Mouse (Mus musculus) splenic B cell, adult 2 months (primary cell): Measurements from ENCODE around the gene Prrc2b.
A peak's percentile ranks its signal among the peaks of the same experiment; 100 is the strongest.

Experiments
- DNase-seq: peaks from one replicate; pipeline ENCODE4 v3.0.0-alpha.2; 2011; ENCODE audit warnings: low read depth, low spot score
- H3K27me3 ChIP-seq: 2 replicates; pipeline ENCODE4 v1.6.1; 2012; ENCODE audit warnings: mild to moderate bottlenecking, low read length, moderate library complexity, mixed read lengths; ENCODE audit not compliant: control insufficient read depth, poor library complexity, insufficient read depth, severe bottlenecking
- H3K36me3 ChIP-seq: 2 replicates; pipeline ENCODE4 v1.6.1; 2012; ENCODE audit warnings: mild to moderate bottlenecking, low read length, moderate library complexity, mixed read lengths; ENCODE audit not compliant: control insufficient read depth, poor library complexity, insufficient read depth, severe bottlenecking

Prrc2b gene

DNA sequence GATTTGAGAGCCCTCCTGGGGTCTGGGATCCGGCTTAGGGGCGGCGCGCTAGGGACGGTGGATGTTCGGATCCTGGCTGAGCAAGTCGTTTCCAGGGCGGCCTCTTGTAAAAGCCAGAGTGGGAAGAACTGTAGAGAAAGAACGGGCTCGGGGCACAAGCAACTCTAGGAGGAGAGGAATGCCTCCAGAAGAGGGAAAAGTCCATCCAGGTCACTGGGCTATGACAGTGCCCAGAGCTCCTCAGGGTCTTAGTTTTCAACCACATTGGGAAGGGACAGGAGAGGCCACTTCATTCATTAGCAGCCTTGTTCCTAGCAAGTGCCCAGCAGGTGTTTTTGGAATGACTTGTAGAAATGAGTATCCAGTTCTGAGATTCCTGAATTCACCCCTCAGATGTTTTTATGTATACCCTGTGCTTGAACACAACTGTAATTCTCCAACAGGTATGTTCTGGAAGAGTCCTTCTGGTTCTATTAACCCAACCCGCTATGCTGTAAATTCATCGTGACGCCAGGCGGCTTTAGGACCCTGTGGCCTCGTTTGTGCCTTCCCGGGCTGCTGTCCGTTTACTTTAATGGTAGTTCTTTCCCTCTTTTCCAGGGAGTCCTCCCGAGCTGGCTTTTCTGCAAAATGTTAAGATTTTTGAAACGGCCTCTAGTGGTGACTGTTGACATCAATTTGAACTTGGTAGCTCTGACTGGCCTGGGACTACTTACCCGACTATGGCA is 86.0 kb downstream of the Prrc2b start:
- DNase-seq = peak; percentile 61
- Histone ChIP-seq H3K36me3 (no peaks in the 10 kb centered on the region; the same call in 1 of the 2 replicates), H3K27me3 (no peaks in the 10 kb centered on the region)

DNA sequence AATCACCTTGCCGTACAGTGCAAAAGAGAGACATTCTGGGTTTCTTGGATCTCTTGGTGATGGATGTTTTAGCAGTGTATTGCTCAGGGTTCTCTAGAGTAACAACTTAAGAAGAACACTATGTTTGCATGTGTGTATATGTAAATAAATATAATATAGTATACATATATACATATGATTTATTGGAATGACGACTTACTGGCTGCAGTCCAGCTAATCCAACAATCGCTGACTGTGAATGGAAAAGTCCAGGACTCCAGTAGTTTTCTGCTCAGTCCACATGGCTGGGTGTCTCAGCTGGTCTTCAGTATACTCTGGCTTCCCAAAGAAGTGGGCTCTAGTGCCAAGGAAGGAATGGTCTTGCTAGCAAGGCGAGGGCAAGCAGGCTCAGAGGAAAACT is 86.7 kb downstream of the Prrc2b start:
- H3K36me3 ChIP-seq = no peaks in the 10 kb centered on the region; the same call in 1 of the 2 replicates
- H3K27me3 ChIP-seq = no peaks in the 10 kb centered on the region
- DNase-seq = no peak

DNA sequence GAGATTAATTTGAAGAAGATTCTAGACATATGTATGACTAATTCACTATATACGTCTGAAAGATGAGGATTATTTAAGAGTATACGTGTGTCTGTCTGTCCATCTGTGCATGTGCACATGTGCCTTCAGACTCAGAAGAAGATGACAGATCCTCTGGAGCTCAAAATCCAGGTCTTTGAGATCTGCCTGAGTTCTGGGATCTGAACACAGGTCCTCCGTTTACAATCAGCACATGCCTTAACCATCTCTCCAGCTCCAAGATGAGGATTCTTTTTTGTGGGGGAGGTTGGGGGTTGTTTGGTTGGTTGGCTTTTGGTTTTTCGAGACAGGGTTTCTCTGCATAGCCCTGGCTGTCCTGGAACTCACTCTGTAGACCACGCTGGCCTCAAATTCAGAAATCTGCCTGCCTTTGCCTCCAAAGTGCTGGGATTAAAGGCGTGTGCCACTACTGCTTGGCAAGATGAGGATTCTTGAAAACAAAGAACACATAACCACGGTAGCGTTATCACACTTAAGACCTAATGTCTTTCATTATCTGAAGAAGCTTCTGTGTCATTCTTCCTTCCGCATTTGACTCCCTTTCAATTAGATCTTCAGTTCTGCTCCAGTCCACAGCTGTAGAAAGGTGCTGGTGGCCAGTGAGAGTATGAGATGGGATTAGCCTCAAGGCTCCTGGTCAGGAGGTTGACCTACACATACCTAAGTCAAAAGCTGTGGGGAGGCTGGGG is 88.0 kb downstream of the Prrc2b start:
- no peaks in the 10 kb centered on the region; the same call in 1 of the 2 replicates for H3K36me3 ChIP-seq
- H3K27me3 ChIP-seq = no peaks in the 10 kb centered on the region
- no peak for DNase-seq

DNA sequence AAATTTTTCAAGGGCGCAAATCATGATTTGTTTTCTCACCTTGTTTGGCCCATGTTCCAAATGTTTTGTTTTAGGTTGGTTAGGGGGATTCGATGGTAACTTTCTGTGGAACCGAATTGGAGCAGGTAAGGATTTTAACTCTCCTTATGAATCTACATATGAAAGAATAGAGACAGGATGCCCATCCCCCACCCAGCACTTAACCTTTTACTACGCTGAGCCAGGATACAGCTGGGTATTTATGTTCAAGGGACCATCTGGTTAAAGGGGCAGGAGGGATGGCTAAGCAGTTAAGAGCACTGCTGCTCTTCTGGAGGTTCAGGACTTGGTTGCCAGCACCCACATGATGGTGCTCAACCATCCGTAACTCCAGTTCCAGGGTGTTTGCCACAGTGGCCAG is 89.7 kb downstream of the Prrc2b start:
- Histone ChIP-seq H3K27me3 (no peaks in the 10 kb centered on the region), H3K36me3 (no peaks in the 10 kb centered on the region; the same call in 1 of the 2 replicates)
- no peak for DNase-seq

DNA sequence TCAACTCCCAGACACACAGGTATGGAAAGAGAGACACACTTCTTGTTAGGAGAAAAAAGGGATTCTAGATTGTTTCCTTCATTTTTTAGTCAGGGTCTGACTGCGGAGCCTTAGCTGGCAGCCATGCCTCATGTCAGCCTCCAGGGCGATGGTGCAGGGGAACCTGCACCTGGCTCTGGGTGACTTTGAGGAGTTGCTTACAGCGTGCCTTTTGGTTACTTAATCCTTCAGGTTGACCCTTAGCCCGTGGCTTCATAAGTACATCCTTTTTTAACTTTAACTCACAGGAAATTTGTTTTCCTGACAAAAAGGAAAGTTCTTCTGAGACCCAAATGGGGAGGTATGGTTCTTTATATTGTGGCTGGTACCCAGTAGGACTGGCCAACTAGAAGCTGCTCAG is 92.1 kb downstream of the Prrc2b start:
- Histone ChIP-seq H3K27me3 (no peaks in the 10 kb centered on the region), H3K36me3 (no peaks in the 10 kb centered on the region; the same call in none of the 2 replicates)
- no peak for DNase-seq

DNA sequence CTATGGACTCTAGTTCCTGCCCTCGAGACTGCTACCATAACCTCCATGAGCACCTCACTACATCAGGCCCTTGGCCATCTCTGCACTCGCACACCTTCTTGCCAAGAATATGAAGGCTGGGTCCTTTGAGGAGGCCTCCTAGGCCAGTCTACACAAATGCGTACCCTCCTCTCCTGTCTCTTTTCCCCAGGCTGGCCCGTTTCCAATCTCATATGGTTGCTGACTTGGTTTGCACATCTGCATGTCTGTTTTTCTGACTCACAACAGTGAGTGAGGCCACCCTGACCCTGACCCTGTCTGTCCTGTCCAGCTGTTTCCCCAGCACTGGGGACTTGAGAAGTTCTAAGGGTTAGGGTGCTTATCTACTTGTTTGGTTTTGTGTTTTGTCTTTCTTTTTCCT is 95.9 kb downstream of the Prrc2b start:
- Histone ChIP-seq H3K36me3 (no peaks in the 10 kb centered on the region; the same call in none of the 2 replicates), H3K27me3 (no peaks in the 10 kb centered on the region)
- DNase-seq = no peak

DNA sequence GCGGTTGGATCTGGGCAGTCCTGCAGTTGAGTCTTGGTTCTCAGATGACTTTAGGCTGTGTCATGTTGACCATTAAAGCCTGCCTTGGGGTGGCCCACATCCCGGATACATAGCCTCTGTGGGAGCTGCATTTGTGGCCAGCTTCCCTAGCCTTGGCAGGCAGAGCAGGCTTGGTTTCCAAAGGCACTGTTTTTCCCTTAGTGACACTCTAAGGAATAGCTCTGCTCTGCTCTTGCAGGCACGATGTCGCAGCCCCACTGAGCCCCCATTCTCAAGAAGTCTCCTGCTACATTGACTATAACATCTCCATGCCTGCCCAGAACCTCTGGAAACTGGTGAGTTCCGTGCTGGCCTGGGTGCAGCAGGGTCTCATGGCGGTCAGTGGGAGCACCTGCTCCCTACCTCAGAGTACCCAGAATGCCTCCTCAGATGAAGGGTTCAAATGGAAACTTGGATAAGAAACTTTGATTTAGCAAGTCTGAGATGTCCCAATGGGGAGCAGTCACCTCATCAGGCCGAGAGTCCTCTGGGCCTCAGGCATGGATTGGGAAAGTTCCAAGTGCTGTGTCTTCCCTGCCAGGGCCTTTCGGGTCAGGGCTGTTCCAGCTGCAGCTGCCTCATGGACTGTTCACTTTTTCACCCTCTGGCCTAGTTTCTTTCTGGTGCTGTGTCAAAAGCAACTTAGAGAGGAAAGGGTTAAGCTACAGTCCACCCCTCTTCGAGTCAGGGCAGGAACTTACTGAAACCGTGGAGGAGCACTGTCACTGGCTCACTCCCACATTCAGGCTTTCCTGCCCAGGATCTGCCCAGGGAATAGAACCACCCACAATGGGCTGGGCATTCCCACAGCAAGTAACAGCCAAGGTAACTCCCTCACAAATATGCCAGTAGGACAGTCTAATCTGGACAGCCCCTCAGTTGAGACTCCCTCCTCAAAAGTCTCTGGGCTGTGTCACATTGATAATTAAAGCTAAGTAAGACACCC is 97.8 kb downstream of the Prrc2b start:
- no peaks in the 10 kb centered on the region for H3K27me3 ChIP-seq
- no peaks in the 10 kb centered on the region; the same call in none of the 2 replicates for H3K36me3 ChIP-seq
- DNase-seq = no peak

DNA sequence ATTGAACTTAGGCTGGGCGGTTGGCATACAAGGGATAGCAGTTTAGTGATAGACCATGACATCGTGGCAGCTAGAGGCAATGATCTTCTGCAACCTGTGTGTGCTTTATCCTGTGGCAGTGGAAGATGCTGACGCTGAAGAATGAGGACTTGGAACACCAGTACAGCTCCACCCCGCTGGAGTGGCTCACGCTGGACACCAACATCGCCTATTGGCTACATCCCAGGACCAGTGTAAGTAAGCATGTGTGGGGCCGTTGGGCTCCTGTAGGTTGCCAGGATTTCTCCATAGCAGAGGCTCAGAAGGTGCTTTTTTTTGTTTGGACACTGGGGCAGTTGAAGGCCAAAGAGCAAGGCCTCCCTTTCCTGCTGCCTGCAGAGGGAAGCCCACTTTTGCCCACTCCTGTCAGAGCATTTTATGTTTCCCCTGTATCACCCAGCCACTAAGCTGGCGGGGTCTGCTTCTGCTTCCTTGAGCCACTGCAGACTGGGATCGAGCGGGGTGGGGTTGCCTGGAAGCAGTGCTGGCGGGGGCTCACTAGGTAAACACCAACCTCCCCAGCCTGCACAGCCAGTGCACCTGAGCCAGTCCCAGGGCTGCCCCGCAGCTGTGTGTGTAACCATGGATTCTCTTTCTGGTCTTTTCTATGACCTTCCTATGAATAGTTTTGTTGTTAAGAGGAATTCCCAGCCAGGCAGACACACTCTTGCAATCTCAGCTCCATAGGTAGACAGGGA is 101.1 kb downstream of the Prrc2b start:
- Histone ChIP-seq H3K36me3 (no peaks in the 10 kb centered on the region; the same call in 1 of the 2 replicates), H3K27me3 (no peaks in the 10 kb centered on the region)
- no peak for DNase-seq

DNA sequence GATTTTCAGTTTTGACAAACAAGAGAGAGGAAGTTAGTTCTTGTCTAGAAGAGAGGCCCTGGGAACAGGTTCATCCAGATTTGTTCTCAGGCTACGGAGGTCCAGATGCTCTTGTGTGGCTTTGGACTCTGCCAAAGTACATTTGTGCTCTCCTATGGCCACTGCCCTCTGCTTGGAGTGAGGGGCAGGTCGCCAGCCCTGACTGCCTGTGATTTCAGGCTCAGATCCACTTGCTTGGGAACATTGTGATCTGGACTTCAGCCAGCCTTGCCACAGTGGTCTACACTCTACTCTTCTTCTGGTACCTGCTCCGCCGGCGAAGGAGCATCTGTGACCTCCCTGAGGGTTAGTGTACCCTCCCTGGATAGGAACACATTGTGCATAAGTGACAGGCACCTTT is 101.8 kb downstream of the Prrc2b start:
- DNase-seq = no peak
- Histone ChIP-seq H3K27me3 (no peaks in the 10 kb centered on the region), H3K36me3 (no peaks in the 10 kb centered on the region)

DNA sequence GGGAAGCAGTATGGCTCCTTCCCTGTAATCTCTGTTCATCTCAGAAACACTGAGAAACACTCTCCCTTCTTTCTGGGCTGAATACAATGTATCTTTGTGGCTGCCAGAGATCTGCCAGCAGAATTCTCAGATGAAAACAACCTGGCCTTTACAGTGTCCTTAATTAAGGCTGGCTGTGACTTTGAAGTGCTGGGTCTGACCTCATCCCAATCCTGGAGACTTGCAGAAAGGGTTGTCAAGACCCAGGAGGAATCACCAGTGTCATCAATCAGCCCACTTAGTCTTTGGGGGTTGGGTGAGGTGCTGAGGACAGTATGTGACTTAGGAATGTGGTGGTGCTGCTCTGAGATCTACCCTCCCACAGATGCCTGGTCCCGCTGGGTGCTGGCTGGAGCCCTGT is 102.5 kb downstream of the Prrc2b start:
- Histone ChIP-seq H3K36me3 (no peaks in the 10 kb centered on the region), H3K27me3 (no peaks in the 10 kb centered on the region)
- no peak for DNase-seq

DNA sequence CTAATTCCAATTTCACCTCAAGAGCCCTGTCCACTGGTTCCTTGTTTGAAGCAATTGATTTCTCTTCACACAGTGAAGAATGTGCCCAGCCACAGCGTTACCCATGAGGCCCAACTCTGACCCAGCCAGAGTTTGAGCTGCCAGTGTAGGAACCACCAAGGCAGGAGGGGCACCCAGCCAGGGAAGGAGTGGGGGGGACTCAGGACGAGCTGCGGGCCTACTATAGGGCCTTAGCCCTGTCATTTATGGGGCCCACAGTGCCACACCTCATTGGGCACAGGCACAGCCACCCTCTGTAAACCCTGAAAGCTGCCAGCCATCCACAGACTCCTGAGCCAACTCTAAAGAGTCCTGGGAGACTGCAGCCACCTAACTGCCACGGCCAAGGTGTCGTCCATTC is 103.7 kb downstream of the Prrc2b start:
- DNase-seq = no peak

DNA sequence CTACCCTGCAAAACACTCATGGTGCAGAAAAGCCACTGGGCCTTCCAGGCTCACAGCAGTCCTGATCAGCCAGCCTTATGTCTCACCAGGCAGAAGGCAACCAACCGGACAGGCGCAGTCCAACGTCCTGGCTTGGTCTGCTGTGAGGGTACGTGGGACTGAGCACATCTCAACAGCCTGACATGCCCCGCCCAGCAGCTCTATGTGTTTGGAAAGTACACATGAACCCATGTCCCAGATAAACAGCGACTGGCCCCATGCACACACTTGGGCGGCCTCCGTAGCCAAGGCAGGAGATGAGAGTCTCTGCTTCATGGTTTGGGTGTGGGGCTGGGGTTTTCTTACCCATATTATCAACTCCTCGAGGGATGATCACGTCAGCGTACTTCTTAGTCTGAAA is 105.4 kb downstream of the Prrc2b start:
- DNase-seq = no peak
- Histone ChIP-seq H3K27me3 (no peaks in the 10 kb centered on the region), H3K36me3 (no peaks in the 10 kb centered on the region)

More for the DNA sequence above, 103.7 kb downstream of the Prrc2b start:
- Histone ChIP-seq H3K27me3 (no peaks in the 10 kb centered on the region), H3K36me3 (no peaks in the 10 kb centered on the region)

DNA sequence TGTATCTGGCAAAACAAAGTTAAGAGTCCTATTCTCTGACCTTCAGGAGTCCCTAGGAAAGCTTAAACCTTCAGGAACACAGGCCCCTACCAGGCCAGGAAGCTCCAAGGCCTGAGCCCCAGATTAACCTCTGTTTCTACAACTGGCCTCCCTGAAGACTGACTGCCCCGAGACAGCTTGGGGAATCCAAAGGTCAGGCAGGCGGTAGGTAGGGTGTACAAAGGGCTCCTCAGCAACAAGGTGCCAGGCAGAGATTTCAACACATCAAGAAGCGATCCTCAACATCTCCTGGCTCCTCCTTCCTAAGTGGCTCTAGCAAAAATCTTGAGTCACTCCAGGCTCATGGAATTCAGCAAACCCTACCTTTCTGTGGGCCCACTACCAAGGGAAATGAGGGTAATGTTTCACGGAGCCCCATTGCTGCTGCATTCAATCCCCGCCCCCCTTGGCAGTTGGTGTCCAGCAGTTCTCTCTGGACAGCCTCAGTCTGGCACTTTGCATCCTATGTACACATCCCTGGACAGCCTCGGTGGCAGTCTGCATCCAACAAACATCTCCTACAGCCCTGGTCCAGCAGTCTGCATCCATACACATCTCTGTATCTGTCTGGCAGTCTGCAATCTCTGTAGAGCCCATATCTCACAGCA is 108.1 kb downstream of the Prrc2b start:
- H3K36me3 ChIP-seq = no peaks in the 10 kb centered on the region
- no peaks in the 10 kb centered on the region for H3K27me3 ChIP-seq
- DNase-seq = no peak
